8 mouse cellular contexts compared by ENCODE assay signal in genomic region chrX:98936101-98936500, GRCm38 (mm10). TPM values are rescaled to one million over a fixed set of nuclear protein-coding genes. Genes with fewer than 3 reads are reported as not detected.
DNase-seq lines count a peak whose midpoint lies in the region; ATAC-seq and TF ChIP-seq lines count a peak whose summit lies in the region.

Yipf6 (plus strand) TSS chrX:98936316.

- no peaks in the 10 kb centered on the region for H3K36me3 ChIP-seq in kidney, embryonic 15.5 days
- H3K36me3 ChIP-seq in forebrain, embryonic 12.5 days (replicated peaks): no peaks in the 10 kb centered on the region
- no peaks in the 10 kb centered on the region for H3K36me3 ChIP-seq in hindbrain, embryonic 16.5 days (ENCODE audit: control insufficient read depth, insufficient read depth, low read length)
- H3K36me3 ChIP-seq in lung, embryonic 15.5 days: no peaks in the 10 kb centered on the region
- no peaks in the 10 kb centered on the region for H3K36me3 ChIP-seq in stomach, postnatal 0 days (ENCODE audit: control insufficient read depth, insufficient read depth, low read length)

- no peaks in the 10 kb centered on the region for H3K9me3 ChIP-seq in kidney, embryonic 15.5 days (replicated peaks)
- H3K9me3 ChIP-seq in forebrain, embryonic 12.5 days: no peaks in the 10 kb centered on the region
- H3K9me3 ChIP-seq in hindbrain, embryonic 16.5 days (ENCODE audit: control insufficient read depth, low read length): no peaks in the 10 kb centered on the region
- H3K9me3 ChIP-seq in lung, embryonic 15.5 days: no peaks in the 10 kb centered on the region
- H3K9me3 ChIP-seq in stomach, postnatal 0 days (ENCODE audit: control insufficient read depth, low read length): no peaks in the 10 kb centered on the region

- TF ChIP-seq EP300 in stomach, postnatal 0 days (optimal IDR thresholded peaks at IDR 0.05): no peak

- peak within 1 kb of the TSS; percentile 96 for H3K27ac ChIP-seq in kidney, embryonic 15.5 days
- peak within 1 kb of the TSS; percentile 91 for H3K27ac ChIP-seq in forebrain, embryonic 12.5 days
- peak within 1 kb of the TSS; percentile 83 for H3K27ac ChIP-seq in hindbrain, embryonic 16.5 days (ENCODE audit: low read depth, low read length)
- H3K27ac ChIP-seq in lung, embryonic 15.5 days: peak within 1 kb of the TSS; percentile 96
- peak within 1 kb of the TSS; percentile 95 for H3K27ac ChIP-seq in stomach, postnatal 0 days (replicated peaks)

- peaks cover 6% of the 10 kb centered on the region; the same call in 1 of the 2 replicates for H3K4me1 ChIP-seq in kidney, embryonic 15.5 days
- H3K4me1 ChIP-seq in forebrain, embryonic 12.5 days: peaks cover 11% of the 10 kb centered on the region
- H3K4me1 ChIP-seq in hindbrain, embryonic 16.5 days (ENCODE audit: control insufficient read depth, insufficient read depth, low read depth, low read length): peaks cover 6% of the 10 kb centered on the region
- no peaks in the 10 kb centered on the region for H3K4me1 ChIP-seq in lung, embryonic 15.5 days
- no peaks in the 10 kb centered on the region for H3K4me1 ChIP-seq in stomach, postnatal 0 days (replicated peaks; ENCODE audit: control insufficient read depth, insufficient read depth)

- no peak for TF ChIP-seq CTCF in stomach, postnatal 0 days (IDR thresholded peaks at IDR 0.05; ENCODE audit: low read depth)

- DNase-seq in kidney, adult 9 months: no peak
- peak; percentile 60 for DNase-seq in NIH3T3 (ENCODE audit: low read depth)
- no peak for DNase-seq in stomach, postnatal 0 days (ENCODE audit: low spot score)
- DNase-seq in cerebellum, postnatal 4 days (ENCODE audit: low spot score in 2 of 2): no peak

- ATAC-seq in kidney, embryonic 15.5 days (replicated peaks; ENCODE audit: low FRiP score): no peak
- no peak for ATAC-seq in forebrain, embryonic 12.5 days (ENCODE audit: low FRiP score)
- ATAC-seq in hindbrain, embryonic 16.5 days: no peak
- ATAC-seq in lung, embryonic 15.5 days (ENCODE audit: borderline replicate concordance, extremely low read depth, low FRiP score, low TSS enrichment): no peak
- no peak for ATAC-seq in stomach, postnatal 0 days (ENCODE audit: low FRiP score, low TSS enrichment)

- peak within 1 kb of the TSS; percentile 63 for H3K9ac ChIP-seq in kidney, embryonic 15.5 days
- peak within 1 kb of the TSS; percentile 71 for H3K9ac ChIP-seq in forebrain, embryonic 12.5 days
- H3K9ac ChIP-seq in hindbrain, embryonic 16.5 days (ENCODE audit: low read depth, low read length): peak within 1 kb of the TSS; percentile 73
- peak within 1 kb of the TSS; percentile 65 for H3K9ac ChIP-seq in lung, embryonic 15.5 days
- peak within 1 kb of the TSS; percentile 48 for H3K9ac ChIP-seq in stomach, postnatal 0 days (ENCODE audit: low read length)

- peak within 1 kb of the TSS; percentile 62 for H3K4me3 ChIP-seq in kidney, embryonic 15.5 days (replicated peaks)
- peak within 1 kb of the TSS; percentile 53 for H3K4me3 ChIP-seq in forebrain, embryonic 12.5 days (replicated peaks)
- H3K4me3 ChIP-seq in hindbrain, embryonic 16.5 days (ENCODE audit: low read length): peak within 1 kb of the TSS; percentile 59
- H3K4me3 ChIP-seq in lung, embryonic 15.5 days: peak within 1 kb of the TSS; percentile 65
- H3K4me3 ChIP-seq in stomach, postnatal 0 days (ENCODE audit: low read depth, low read length): peak within 1 kb of the TSS; percentile 62

- peak within 1 kb of the TSS; percentile 66 for H3K4me2 ChIP-seq in kidney, embryonic 15.5 days
- peak within 1 kb of the TSS; percentile 53 for H3K4me2 ChIP-seq in forebrain, embryonic 12.5 days
- peak within 1 kb of the TSS; percentile 63 for H3K4me2 ChIP-seq in hindbrain, embryonic 16.5 days (ENCODE audit: low read length)
- H3K4me2 ChIP-seq in lung, embryonic 15.5 days: peak within 1 kb of the TSS; percentile 62
- H3K4me2 ChIP-seq in stomach, postnatal 0 days (replicated peaks; ENCODE audit: low read depth): peak within 1 kb of the TSS; percentile 46

- no peaks in the 10 kb centered on the region; the same call in 1 of the 2 replicates for H3K27me3 ChIP-seq in kidney, embryonic 15.5 days
- no peaks in the 10 kb centered on the region for H3K27me3 ChIP-seq in forebrain, embryonic 12.5 days
- H3K27me3 ChIP-seq in hindbrain, embryonic 16.5 days (replicated peaks; ENCODE audit: control insufficient read depth, insufficient read depth, low read length): no peaks in the 10 kb centered on the region
- no peaks in the 10 kb centered on the region for H3K27me3 ChIP-seq in lung, embryonic 15.5 days
- no peaks in the 10 kb centered on the region for H3K27me3 ChIP-seq in stomach, postnatal 0 days (ENCODE audit: control insufficient read depth, insufficient read depth, low read length)

- 66% methylated on average over 3 of the region's 3 CpGs for WGBS in kidney, embryonic 15.5 days
- 72% methylated on average over 3 of the region's 3 CpGs for WGBS in forebrain, embryonic 12.5 days
- WGBS in hindbrain, embryonic 16.5 days: 52% methylated on average over 3 of the region's 3 CpGs
- WGBS in lung, embryonic 15.5 days: 59% methylated on average over 3 of the region's 3 CpGs
- WGBS in stomach, postnatal 0 days: 50% methylated on average over 3 of the region's 3 CpGs

RNA-seq across cellular contexts. Expression of gene Yipf6, which starts in this region (rescaled TPM):
- 20.0 and 22.3 TPM in 2 replicates for polyA plus RNA-seq in kidney, embryonic 15.5 days (2015; fragmentation: Nextera tagmentation; extraction: Ambion mirVana)
- polyA plus RNA-seq in forebrain, embryonic 12.5 days (2016; fragmentation: Nextera tagmentation; extraction: Ambion mirVana): 21.9 and 23.9 TPM in 2 replicates
- polyA plus RNA-seq in hindbrain, embryonic 16.5 days (2015; fragmentation: Nextera tagmentation; extraction: Ambion mirVana): 16.7 and 18.8 TPM in 2 replicates
- polyA plus RNA-seq in lung, embryonic 15.5 days (2015; fragmentation: Nextera tagmentation; extraction: Ambion mirVana): 29.1 and 31.2 TPM in 2 replicates
- 31.1 and 32.4 TPM in 2 replicates for polyA plus RNA-seq in stomach, postnatal 0 days (2015; fragmentation: Nextera tagmentation; extraction: Ambion mirVana)
